Mouse (Mus musculus) cerebellum, postnatal 36 days (tissue): Measurements from ENCODE around the gene Phactr1.

Source experiments
- DNase-seq, 2 experiments: peaks; one replicate each; pipeline ENCODE4 v3.0.0; 2021 to 2022; ENCODE audit warnings: mixed read lengths in 2 of 2

The Phactr1 gene

GRCm38 (mm10) chr13:43144720-43145418 lies 464.4 kb downstream of the Phactr1 start:
- DNase-seq = no peak

- no peak for DNase-seq
Observed at GRCm38 (mm10) chr13:43146515-43147258, 466.3 kb downstream of the Phactr1 start.

GRCm38 (mm10) chr13:43148692-43149091 lies 468.3 kb downstream of the Phactr1 start:
- no peak for DNase-seq

- no peak for DNase-seq
Observed at GRCm38 (mm10) chr13:43149661-43150060, 469.2 kb downstream of the Phactr1 start.

- DNase-seq = no peak
Observed at GRCm38 (mm10) chr13:43152005-43152520, 471.6 kb downstream of the Phactr1 start.

- DNase-seq = no peak
Observed at GRCm38 (mm10) chr13:43157370-43157769, 476.9 kb downstream of the Phactr1 start.

GRCm38 (mm10) chr13:43158281-43158680 lies 477.9 kb downstream of the Phactr1 start:
- no peak for DNase-seq

- DNase-seq = no peak
Observed at GRCm38 (mm10) chr13:43159429-43159828, 479.0 kb downstream of the Phactr1 start.

GRCm38 (mm10) chr13:43167721-43168120 lies 487.3 kb downstream of the Phactr1 start:
- no peak for DNase-seq

- peak; percentile 99 to 100 for DNase-seq
Observed at GRCm38 (mm10) chr13:43171020-43171710, 490.7 kb downstream of the Phactr1 start, which contains the start of gene Tbc1d7. TSS of gene Tbc1d7 (minus strand) at chr13:43171501.

GRCm38 (mm10) chr13:43172036-43172713 lies 491.8 kb downstream of the Phactr1 start:
- peak; percentile 25 to 28 for DNase-seq

GRCm38 (mm10) chr13:43173262-43173661 lies 492.8 kb downstream of the Phactr1 start:
- DNase-seq = peak; percentile 77 to 87

GRCm38 (mm10) chr13:43176676-43177075 lies 496.3 kb downstream of the Phactr1 start:
- DNase-seq = no peak

GRCm38 (mm10) chr13:43177317-43177716 lies 496.9 kb downstream of the Phactr1 start:
- DNase-seq = no peak

GRCm38 (mm10) chr13:43181104-43181503 lies 500.7 kb downstream of the Phactr1 start:
- DNase-seq = no peak

GRCm38 (mm10) chr13:43182465-43183201 lies 502.2 kb downstream of the Phactr1 start:
- DNase-seq = peak; percentile 86 to 91

GRCm38 (mm10) chr13:43183248-43184055 lies 503.0 kb downstream of the Phactr1 start:
- no peak for DNase-seq

- no peak for DNase-seq
Observed at GRCm38 (mm10) chr13:43187736-43188135, 507.3 kb downstream of the Phactr1 start.
